Mouse (Mus musculus) myocyte (in vitro differentiated cells): ENCODE measurements around the gene Smad6. TPM values are rescaled to one million over a fixed set of nuclear protein-coding genes. Genes with fewer than 3 reads are reported as not detected.

Experiments
- H3K27me3 ChIP-seq: one replicate; pipeline ENCODE4 v1.6.1; 2011; ENCODE audit not compliant: control insufficient read depth, insufficient read depth, insufficient read length
- H3K36me3 ChIP-seq: one replicate; pipeline ENCODE4 v1.6.1; 2011; ENCODE audit not compliant: control insufficient read depth, insufficient read depth
- H3K4me2 ChIP-seq: one replicate; pipeline ENCODE4 v1.6.1; 2011; ENCODE audit warnings: low read depth, control low read depth
- H3K4me3 ChIP-seq: one replicate; pipeline ENCODE4 v1.5.1; 2011; ENCODE audit warnings: mild to moderate bottlenecking, control low read depth, moderate library complexity
- H3K79me2 ChIP-seq: one replicate; pipeline ENCODE4 v1.6.1; 2011; ENCODE audit not compliant: control insufficient read depth, insufficient read depth
- H3ac ChIP-seq: one replicate; pipeline ENCODE4 v1.6.1; 2011; ENCODE audit not compliant: control insufficient read depth, insufficient read length
- CEBPB ChIP-seq: IDR thresholded peaks from 2 replicates; pipeline ENCODE4 v1.6.1; 2011; ENCODE audit warnings: mild to moderate bottlenecking, moderate library complexity; ENCODE audit not compliant: poor library complexity, insufficient read depth, severe bottlenecking
- E2F4 ChIP-seq: IDR thresholded peaks from one replicate; pipeline ENCODE4 v1.6.1; 2011; ENCODE audit warnings: mild to moderate bottlenecking, control low read depth, moderate library complexity; ENCODE audit not compliant: insufficient read depth
- MAX ChIP-seq: IDR thresholded peaks from one replicate; pipeline ENCODE4 v1.6.1; 2011; ENCODE audit warnings: low read depth, mild to moderate bottlenecking, control low read depth
- MYOD1 ChIP-seq, 3 experiments: IDR thresholded peaks; one replicate each; pipeline ENCODE4 v1.6.1; 2011; ENCODE audit warnings: control low read depth in 2 of 3, low read depth in 2 of 3, mild to moderate bottlenecking in 2 of 3, moderate library complexity in 1 of 3; ENCODE audit not compliant: insufficient read length in 2 of 3, control insufficient read depth in 1 of 3
- MYOG ChIP-seq, 3 experiments: IDR thresholded peaks; one replicate each; pipeline ENCODE4 v1.6.1; 2011; ENCODE audit warnings: control low read depth in 2 of 3, low read depth in 2 of 3, mild to moderate bottlenecking in 2 of 3; ENCODE audit not compliant: insufficient read length in 2 of 3, control insufficient read depth in 1 of 3, insufficient read depth in 1 of 3
- POLR2A ChIP-seq: IDR thresholded peaks from one replicate; pipeline ENCODE4 v1.6.1; 2011; ENCODE audit warnings: low read depth, mild to moderate bottlenecking, control low read depth, moderate library complexity; ENCODE audit not compliant: insufficient read length
- POLR2AphosphoS2 ChIP-seq: IDR thresholded peaks from one replicate; pipeline ENCODE4 v1.6.1; 2011; ENCODE audit warnings: low read depth, control low read depth; ENCODE audit not compliant: insufficient read length
- REST ChIP-seq: IDR thresholded peaks from one replicate; pipeline ENCODE4 v1.6.1; 2011; ENCODE audit warnings: mild to moderate bottlenecking, control low read depth, moderate library complexity; ENCODE audit not compliant: insufficient read depth, insufficient read length
- SRF ChIP-seq: IDR thresholded peaks from one replicate; pipeline ENCODE4 v1.6.1; 2011; ENCODE audit warnings: low read depth; ENCODE audit not compliant: control insufficient read depth, insufficient read length
- TCF12 ChIP-seq: IDR thresholded peaks from one replicate; pipeline ENCODE4 v1.6.1; 2011; ENCODE audit warnings: mild to moderate bottlenecking, control low read depth; ENCODE audit not compliant: poor library complexity, insufficient read depth, severe bottlenecking
- TCF3 ChIP-seq: IDR thresholded peaks from one replicate; pipeline ENCODE4 v1.6.1; 2011; ENCODE audit warnings: low read depth, control low read depth; ENCODE audit not compliant: insufficient read length
- USF1 ChIP-seq: IDR thresholded peaks from one replicate; pipeline ENCODE4 v1.6.1; 2011; ENCODE audit warnings: low read depth, mild to moderate bottlenecking, control low read depth, moderate library complexity
- polyA plus RNA-seq: library from polyadenylated mRNA; unstranded; fragments of >200 nt; fragmentation: generic; extraction: Trizol; gene quantifications from one replicate; pipeline ENCODE4 v1.2.1, GENCODE M21; 2012; ENCODE audit warnings: missing spikeins

Gene Smad6
- polyA plus RNA-seq, 1 experiment = 1.5 TPM

DNA sequence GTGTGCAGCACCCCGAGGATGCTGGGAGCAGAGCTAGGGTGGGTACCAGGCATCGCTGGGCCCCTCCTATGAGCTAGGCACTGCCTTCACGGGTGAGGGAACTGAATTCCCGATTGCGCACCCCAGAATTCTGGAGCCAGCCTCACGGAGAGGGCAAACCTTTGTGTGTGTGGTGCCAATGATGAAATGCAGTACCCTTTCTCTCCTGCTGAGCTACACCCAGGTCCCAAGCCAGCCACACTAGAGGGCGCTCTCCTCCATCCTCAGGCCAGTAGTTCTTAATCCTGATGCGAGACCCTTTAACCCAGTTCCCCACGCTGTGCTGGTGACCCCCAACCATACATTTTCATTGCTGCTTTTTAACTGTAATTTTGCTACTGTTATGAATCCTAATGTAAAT lies 65.8 kb downstream of the Smad6 start:
- no peak overlapping the region for H3ac ChIP-seq
- no peaks in the 10 kb centered on the region for H3K36me3 ChIP-seq
- TF ChIP-seq TCF3 (no peak), POLR2AphosphoS2 (no peak), MYOD1 (IDR thresholded peaks at IDR 0.05; ENCODE audit: control insufficient read depth in 1 of 3, insufficient read length in 2 of 3, low read depth in 2 of 3) (no peak), SRF (no peak), E2F4 (no peak), POLR2A (no peak), CEBPB (no peak), USF1 (no peak), MAX (no peak)
- no peaks in the 10 kb centered on the region for H3K27me3 ChIP-seq
- no peaks in the 10 kb centered on the region for H3K79me2 ChIP-seq
- H3K4me2 ChIP-seq = no peak overlapping the region
- no peak overlapping the region for H3K4me3 ChIP-seq

DNA sequence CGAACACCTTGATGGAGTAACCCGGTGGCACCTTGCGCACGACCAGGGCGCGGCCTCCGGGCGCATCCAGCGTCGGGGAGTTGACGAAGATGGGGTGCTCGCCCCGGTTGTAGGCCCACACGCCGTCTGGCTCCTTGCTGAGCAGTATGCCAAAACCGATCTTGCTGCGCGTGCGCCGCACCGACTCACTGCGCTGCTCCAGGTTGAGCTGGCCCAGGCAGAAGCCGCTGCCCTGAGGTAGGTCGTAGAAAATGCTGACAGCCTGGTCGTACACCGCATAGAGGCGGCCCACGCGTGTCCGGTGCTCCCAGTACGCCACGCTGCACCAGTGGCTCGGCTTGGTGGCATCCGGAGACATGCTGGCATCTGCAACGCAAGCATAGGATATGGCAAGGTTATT lies 68.2 kb downstream of the Smad6 start:
- Histone ChIP-seq H3K36me3 (no peaks in the 10 kb centered on the region), H3K4me3 (no peak overlapping the region), H3K79me2 (no peaks in the 10 kb centered on the region), H3K4me2 (no peak overlapping the region), H3ac (no peak overlapping the region), H3K27me3 (no peaks in the 10 kb centered on the region)
- TF ChIP-seq MYOD1 (IDR thresholded peaks at IDR 0.05; ENCODE audit: control insufficient read depth in 1 of 3, insufficient read length in 2 of 3, low read depth in 2 of 3) (no peak), USF1 (no peak), CEBPB (no peak), MAX (no peak), POLR2AphosphoS2 (no peak), SRF (no peak), TCF3 (no peak), TCF12 (no peak), E2F4 (no peak), MYOG (IDR thresholded peaks at IDR 0.05; ENCODE audit: control insufficient read depth in 1 of 3, insufficient read depth in 1 of 3, insufficient read length in 2 of 3, low read depth in 2 of 3) (no peak)

DNA sequence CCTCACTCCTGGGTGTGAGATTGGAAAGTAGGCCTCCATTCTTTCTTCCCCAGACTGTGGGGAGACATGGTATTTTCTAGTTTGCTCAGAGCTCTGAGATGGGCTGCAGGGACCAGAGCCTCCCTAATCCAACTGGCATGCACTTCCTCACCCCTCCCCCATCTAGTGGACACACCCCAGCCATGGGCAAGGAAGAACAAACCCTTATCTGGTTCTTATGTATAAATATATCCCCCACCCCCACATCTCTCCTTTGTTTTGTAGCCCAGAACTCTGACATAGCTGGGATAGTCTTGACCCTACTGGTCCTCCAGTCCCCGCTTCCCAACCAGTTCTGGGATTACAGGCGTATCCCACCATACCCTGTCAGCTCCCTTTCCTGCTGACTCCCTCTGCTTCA lies 69.3 kb downstream of the Smad6 start:
- no peak overlapping the region for H3K4me2 ChIP-seq
- no peaks in the 10 kb centered on the region for H3K36me3 ChIP-seq
- H3ac ChIP-seq = no peak overlapping the region
- H3K4me3 ChIP-seq = no peak overlapping the region
- H3K27me3 ChIP-seq = no peaks in the 10 kb centered on the region
- TF ChIP-seq POLR2A (no peak), MYOG (IDR thresholded peaks at IDR 0.05; ENCODE audit: control insufficient read depth in 1 of 3, insufficient read depth in 1 of 3, insufficient read length in 2 of 3, low read depth in 2 of 3) (no peak), SRF (no peak), MYOD1 (IDR thresholded peaks at IDR 0.05; ENCODE audit: control insufficient read depth in 1 of 3, insufficient read length in 2 of 3, low read depth in 2 of 3) (no peak), TCF12 (no peak), CEBPB (no peak), USF1 (no peak), POLR2AphosphoS2 (no peak), E2F4 (no peak), TCF3 (no peak), MAX (no peak), REST (no peak)
- no peaks in the 10 kb centered on the region for H3K79me2 ChIP-seq

DNA sequence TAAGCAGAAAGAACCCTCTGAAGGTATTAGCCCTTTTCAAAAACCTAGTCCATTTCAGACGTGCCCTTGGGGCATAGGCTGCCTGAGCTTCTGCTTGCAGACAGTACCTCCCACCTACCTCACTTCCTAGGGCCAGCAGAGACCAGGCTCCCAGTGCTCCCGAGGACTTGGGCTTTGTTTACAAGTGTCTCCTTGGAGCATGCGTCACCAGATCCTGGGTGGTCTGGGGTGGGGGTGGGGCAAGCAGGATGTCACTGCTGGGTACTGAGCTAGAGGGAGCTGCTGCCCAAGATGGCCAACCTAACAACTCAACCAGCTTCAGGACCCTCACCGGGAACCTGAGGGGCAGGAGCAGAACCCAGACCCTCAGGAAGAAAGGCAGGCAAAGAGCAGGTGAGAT lies 71.5 kb downstream of the Smad6 start:
- H3K79me2 ChIP-seq = no peaks in the 10 kb centered on the region
- no peaks in the 10 kb centered on the region for H3K36me3 ChIP-seq
- H3ac ChIP-seq = no peak overlapping the region
- no peak overlapping the region for H3K4me2 ChIP-seq
- no peak for TF ChIP-seq REST
- TF ChIP-seq POLR2AphosphoS2 = no peak
- TF ChIP-seq SRF = no peak
- no peak for TF ChIP-seq USF1
- TF ChIP-seq E2F4 = no peak
- TF ChIP-seq MYOD1 (IDR thresholded peaks at IDR 0.05; ENCODE audit: control insufficient read depth in 1 of 3, insufficient read length in 2 of 3, low read depth in 2 of 3) = no peak
- TF ChIP-seq MYOG (IDR thresholded peaks at IDR 0.05; ENCODE audit: control insufficient read depth in 1 of 3, insufficient read depth in 1 of 3, insufficient read length in 2 of 3, low read depth in 2 of 3) = no peak
- TF ChIP-seq MAX = no peak
- no peak for TF ChIP-seq TCF12
- TF ChIP-seq POLR2A = no peak
- TF ChIP-seq CEBPB = no peak
- no peak for TF ChIP-seq TCF3
- H3K4me3 ChIP-seq = no peak overlapping the region
- H3K27me3 ChIP-seq = no peaks in the 10 kb centered on the region

DNA sequence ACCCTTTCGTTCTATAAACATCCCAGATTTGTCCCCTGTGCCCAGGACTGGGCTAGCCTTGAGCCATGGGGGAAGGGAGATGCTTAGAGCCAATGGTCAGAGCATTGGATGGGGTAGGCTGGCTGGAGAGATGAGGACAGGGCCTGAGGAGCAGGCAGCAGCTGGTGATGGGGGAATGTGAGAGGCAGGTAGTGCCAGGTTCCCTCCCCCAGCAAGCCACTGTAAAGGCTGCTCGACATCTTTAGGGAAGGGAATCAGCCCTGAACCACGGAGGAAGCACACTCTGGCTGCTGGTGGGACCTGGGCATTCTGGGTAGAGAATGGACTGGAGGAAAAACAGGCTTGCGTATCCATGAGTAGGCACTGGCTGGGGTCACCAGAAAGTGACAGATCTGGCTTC lies 72.5 kb downstream of the Smad6 start:
- Histone ChIP-seq H3K4me3 (no peak overlapping the region), H3K79me2 (no peaks in the 10 kb centered on the region), H3ac (no peak overlapping the region), H3K27me3 (no peaks in the 10 kb centered on the region), H3K36me3 (no peaks in the 10 kb centered on the region), H3K4me2 (no peak overlapping the region)
- TF ChIP-seq TCF12 (no peak), MYOD1 (IDR thresholded peaks at IDR 0.05; ENCODE audit: control insufficient read depth in 1 of 3, insufficient read length in 2 of 3, low read depth in 2 of 3) (no peak), CEBPB (no peak), MYOG (IDR thresholded peaks at IDR 0.05; ENCODE audit: control insufficient read depth in 1 of 3, insufficient read depth in 1 of 3, insufficient read length in 2 of 3, low read depth in 2 of 3) (no peak), MAX (no peak), POLR2A (no peak), E2F4 (no peak), USF1 (no peak), POLR2AphosphoS2 (no peak), TCF3 (no peak), SRF (no peak), REST (no peak)
